Mouse (Mus musculus): ENCODE measurements at regions not wholly inside any gene's neighbourhood (a gene's known extent, or its start where the extent isn't known, plus 50 kb on each side); places are given as distances from the start of the nearest gene placed in this dataset. TPM values are rescaled to one million over a fixed set of nuclear protein-coding genes. Genes with fewer than 3 reads are reported as not detected.

DNA sequence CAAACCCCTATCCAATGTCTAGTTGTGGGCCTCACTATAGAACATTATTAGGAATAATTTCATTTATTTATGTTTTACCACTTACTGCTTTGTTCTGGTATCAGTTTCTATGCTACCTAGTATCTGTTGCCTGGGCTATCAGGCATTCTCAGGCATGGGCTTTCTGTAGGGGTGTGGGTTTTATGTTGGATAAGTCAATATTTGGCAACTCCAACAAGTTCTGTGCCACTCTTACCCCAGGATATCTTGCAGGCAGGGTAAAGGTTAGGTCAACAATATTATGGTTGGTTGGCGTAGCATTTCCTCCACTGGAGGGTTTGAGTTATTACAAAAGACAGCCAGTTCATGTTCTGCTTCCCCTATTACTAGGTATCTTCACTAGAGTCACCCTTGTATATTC, 65.8 kb downstream of the Smim10l1 start:
- no peak overlapping the region for H3K9ac ChIP-seq (replicated peaks; ENCODE audit: low read depth)
- DNase-seq (ENCODE audit: low spot score) (no peak), ATAC-seq (no peak)
- no peak overlapping the region for H3K4me2 ChIP-seq (replicated peaks; ENCODE audit: low read depth, low read length)
- no peak overlapping the region for H3K4me3 ChIP-seq (ENCODE audit: low read depth, low read length)
- no peaks in the 10 kb centered on the region for H3K9me3 ChIP-seq (ENCODE audit: low read length)
- no peaks in the 10 kb centered on the region for H3K27me3 ChIP-seq (replicated peaks; ENCODE audit: insufficient read depth, low read length)
- no peaks in the 10 kb centered on the region for H3K4me1 ChIP-seq (ENCODE audit: insufficient read depth, low read depth, low read length)
- no peak overlapping the region for H3K27ac ChIP-seq (ENCODE audit: low read length)
- H3K36me3 ChIP-seq (ENCODE audit: insufficient read depth, low read length), result no peaks in the 10 kb centered on the region
- 33% methylated on average over 1 of the region's 1 CpGs for WGBS
- no peak for TF ChIP-seq EP300 (IDR thresholded peaks at IDR 0.05)
- TF ChIP-seq CTCF (IDR thresholded peaks at IDR 0.05), result no peak

DNA sequence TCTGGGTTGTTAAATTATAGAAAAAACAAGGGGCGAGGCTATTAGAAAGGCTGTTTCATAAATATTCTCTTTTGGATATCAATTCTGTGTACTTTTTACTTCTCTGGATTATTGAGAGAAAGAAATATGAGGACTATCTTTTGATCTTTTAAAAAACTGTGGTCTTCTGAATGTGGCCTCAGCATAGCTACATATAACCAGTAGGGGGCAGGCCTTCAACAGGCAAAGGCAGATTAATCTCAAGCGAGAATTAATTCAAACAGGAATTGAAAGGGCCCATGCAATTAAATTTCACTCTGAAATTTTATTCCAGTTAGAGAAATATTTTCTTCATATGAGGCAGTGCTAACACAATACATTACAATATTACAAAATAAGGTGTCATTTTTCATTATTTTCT, 66.6 kb downstream of the Smim10l1 start:
- H3K9me3 ChIP-seq (ENCODE audit: low read length), result no peaks in the 10 kb centered on the region
- WGBS, result 46% methylated on average over 2 of the region's 2 CpGs
- peak; percentile 22 for TF ChIP-seq CTCF (IDR thresholded peaks at IDR 0.05)
- no peak for TF ChIP-seq EP300 (IDR thresholded peaks at IDR 0.05)

DNA sequence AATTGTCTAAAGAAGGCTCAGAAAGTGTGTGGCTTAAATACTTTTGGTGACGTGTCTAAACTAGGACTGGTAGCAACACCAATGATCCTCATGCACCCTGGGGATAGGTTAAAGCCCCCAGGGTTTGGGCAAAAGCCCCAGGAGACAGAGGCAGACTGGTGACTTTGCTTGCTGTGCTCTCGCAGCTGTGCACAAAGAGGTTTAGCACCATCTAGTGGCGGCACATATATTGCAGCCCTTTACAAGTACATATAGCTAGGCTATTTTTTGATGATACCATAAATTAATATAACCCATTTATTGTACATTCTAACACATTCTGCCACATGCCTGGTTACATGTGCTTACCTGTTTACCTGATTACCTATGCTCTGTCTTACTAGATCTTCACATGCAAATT, 85.8 kb upstream of the 5530400C23Rik start:
- Histone ChIP-seq H3K4me1 (ENCODE audit: insufficient read depth, low read depth, low read length) (no peaks in the 10 kb centered on the region), H3K27me3 (replicated peaks; ENCODE audit: insufficient read depth, low read length) (no peaks in the 10 kb centered on the region), H3K4me3 (ENCODE audit: low read depth, low read length) (no peak overlapping the region), H3K4me2 (replicated peaks; ENCODE audit: low read depth, low read length) (no peak overlapping the region), H3K36me3 (ENCODE audit: insufficient read depth, low read length) (no peaks in the 10 kb centered on the region), H3K9me3 (ENCODE audit: low read length) (no peaks in the 10 kb centered on the region), H3K9ac (replicated peaks; ENCODE audit: low read depth) (no peak overlapping the region), H3K27ac (ENCODE audit: low read length) (no peak overlapping the region)
- peak; percentile 20 for DNase-seq (ENCODE audit: low spot score)
- no peak for ATAC-seq
- 3% methylated on average over 3 of the region's 3 CpGs for WGBS
- peak; percentile 79 for TF ChIP-seq CTCF (IDR thresholded peaks at IDR 0.05)
- no peak for TF ChIP-seq EP300 (IDR thresholded peaks at IDR 0.05)

More for the DNA sequence above, 66.6 kb downstream of the Smim10l1 start:
- Histone ChIP-seq H3K4me1 (ENCODE audit: insufficient read depth, low read depth, low read length) (no peaks in the 10 kb centered on the region), H3K27ac (ENCODE audit: low read length) (no peak overlapping the region), H3K9ac (replicated peaks; ENCODE audit: low read depth) (no peak overlapping the region), H3K4me2 (replicated peaks; ENCODE audit: low read depth, low read length) (no peak overlapping the region), H3K27me3 (replicated peaks; ENCODE audit: insufficient read depth, low read length) (no peaks in the 10 kb centered on the region), H3K4me3 (ENCODE audit: low read depth, low read length) (no peak overlapping the region), H3K36me3 (ENCODE audit: insufficient read depth, low read length) (no peaks in the 10 kb centered on the region)
- DNase-seq (ENCODE audit: low spot score) (no peak), ATAC-seq (no peak)

Small RNAs in the stretch of these regions (microRNA-seq; reads per million reads assigned to microRNA genes)
- gene Gm23403, result not detected
- gene Gm25019, result not detected

Measured in lung, postnatal 0 days (tissue).